In genomic region chr8:11253041-11253440, GRCm38 (mm10) we compare ENCODE assay signal across 15 mouse cellular contexts. TPM values are rescaled to one million over a fixed set of nuclear protein-coding genes. Genes with fewer than 3 reads are reported as not detected.
DNase-seq lines count a peak whose midpoint lies in the region; ATAC-seq lines count a peak whose summit lies in the region.
"Had no signal": no experiment of that assay in that cellular context is flagged by ENCODE, and none has a peak within 500 bp of the region (broad histone marks: within the 10 kb centered on the region; RNA-seq: fewer than 3 reads in every experiment).

No protein-coding gene starts in this region.

- peak overlapping the region; percentile 42 to 73 for H3K27ac ChIP-seq in heart, embryonic 14.5 days (replicated peaks in 1 of 2; ENCODE audit: control insufficient read depth in 1 of 2, insufficient read depth in 1 of 2, low read depth in 2 of 2, low read length in 2 of 2)
- peak overlapping the region; percentile 58 for H3K27ac ChIP-seq in kidney, embryonic 16.5 days (ENCODE audit: low read length)
- H3K27ac ChIP-seq in liver, embryonic 12.5 days = no peak overlapping the region
- H3K27ac ChIP-seq: embryonic facial prominence, embryonic 13.5 days; hindbrain, embryonic 13.5 days; left cerebral cortex, adult 2 months; liver, embryonic 13.5 days; midbrain, embryonic 12.5 days had no signal

- H3K4me2 ChIP-seq in heart, embryonic 14.5 days (ENCODE audit: low read length) = peak overlapping the region; percentile 35
- H3K4me2 ChIP-seq in kidney, embryonic 16.5 days (replicated peaks; ENCODE audit: low read depth, low read length) = no peak overlapping the region
- H3K4me2 ChIP-seq in liver, embryonic 12.5 days = no peak overlapping the region
- H3K4me2 ChIP-seq: embryonic facial prominence, embryonic 13.5 days; hindbrain, embryonic 13.5 days; liver, embryonic 13.5 days; lung, embryonic 14.5 days; midbrain, embryonic 12.5 days had no signal

- ATAC-seq in frontal cortex, adult (ENCODE audit: low TSS enrichment) = peak; percentile 92
- no peak for ATAC-seq in heart, embryonic 14.5 days (ENCODE audit: insufficient number of reproducible peaks, insufficient read depth, low FRiP score, low read depth)
- ATAC-seq in kidney, embryonic 16.5 days (ENCODE audit: low FRiP score, low TSS enrichment) = no peak
- ATAC-seq in liver, embryonic 12.5 days = no peak
- ATAC-seq: inflammation-experienced regulatory T-cells, adult 6 months had no signal

- no peaks in the 10 kb centered on the region for H3K9me3 ChIP-seq in heart, embryonic 14.5 days (ENCODE audit: control insufficient read depth, low read length)
- H3K9me3 ChIP-seq in kidney, embryonic 16.5 days (ENCODE audit: low read length) = no peaks in the 10 kb centered on the region
- H3K9me3 ChIP-seq in liver, embryonic 12.5 days (replicated peaks) = no peaks in the 10 kb centered on the region
- H3K9me3 ChIP-seq: embryonic facial prominence, embryonic 13.5 days; hindbrain, embryonic 13.5 days; liver, embryonic 13.5 days; midbrain, embryonic 12.5 days had no signal

- peaks cover 37 to 77% of the 10 kb centered on the region in 2 experiments for H3K4me1 ChIP-seq in heart, embryonic 14.5 days (ENCODE audit: control insufficient read depth in 2 of 2, insufficient read depth in 2 of 2, low read length in 2 of 2)
- H3K4me1 ChIP-seq in kidney, embryonic 16.5 days (ENCODE audit: insufficient read depth, low read length) = peaks cover 93% of the 10 kb centered on the region
- H3K4me1 ChIP-seq in liver, embryonic 12.5 days = peaks cover 4% of the 10 kb centered on the region; the same call in 1 of the 2 replicates

- no peaks in the 10 kb centered on the region for H3K27me3 ChIP-seq in heart, embryonic 14.5 days (ENCODE audit: control insufficient read depth, insufficient read depth, low read length)
- no peaks in the 10 kb centered on the region for H3K27me3 ChIP-seq in kidney, embryonic 16.5 days (ENCODE audit: insufficient read depth, low read length)
- H3K27me3 ChIP-seq in liver, embryonic 12.5 days (replicated peaks) = peaks cover 6% of the 10 kb centered on the region; the same call in 1 of the 2 replicates
- H3K27me3 ChIP-seq: embryonic facial prominence, embryonic 13.5 days; hindbrain, embryonic 13.5 days; liver, embryonic 13.5 days; midbrain, embryonic 12.5 days had no signal

- DNase-seq in frontal cortex, postnatal 36 days (ENCODE audit: low spot score in 2 of 2) = no peak
- DNase-seq in heart, postnatal 10 days = no peak
- no peak for DNase-seq in kidney, adult 8-10 months
- DNase-seq in brain, adult 2 months (ENCODE audit: low read depth, low spot score) = peak; percentile 70

- intact Hi-C loops in heart, postnatal 10 days (cut with DNase I) = loop anchor here (1.0 kb wide), 2 partner anchors 139 to 168 kb away; no protein-coding TSS in a partner anchor

- no peaks in the 10 kb centered on the region for H3K36me3 ChIP-seq in heart, embryonic 14.5 days (ENCODE audit: control insufficient read depth, insufficient read depth, low read length)
- no peaks in the 10 kb centered on the region for H3K36me3 ChIP-seq in kidney, embryonic 16.5 days (ENCODE audit: insufficient read depth, low read length)
- no peaks in the 10 kb centered on the region for H3K36me3 ChIP-seq in liver, embryonic 12.5 days
- H3K36me3 ChIP-seq: embryonic facial prominence, embryonic 13.5 days; hindbrain, embryonic 13.5 days; liver, embryonic 13.5 days; midbrain, embryonic 12.5 days had no signal

- no peak overlapping the region for H3K4me3 ChIP-seq in heart, embryonic 14.5 days (ENCODE audit: control insufficient read depth in 1 of 2, insufficient read depth in 1 of 2, low read depth in 1 of 2, low read length in 2 of 2)
- no peak overlapping the region for H3K4me3 ChIP-seq in kidney, embryonic 16.5 days (ENCODE audit: low read length)
- H3K4me3 ChIP-seq in liver, embryonic 12.5 days = no peak overlapping the region
- H3K4me3 ChIP-seq: embryonic facial prominence, embryonic 13.5 days; hindbrain, embryonic 13.5 days; left cerebral cortex, adult 2 months; liver, embryonic 13.5 days; midbrain, embryonic 12.5 days had no signal

- peak overlapping the region; percentile 1; the same call in 1 of the 2 replicates for H3K9ac ChIP-seq in heart, embryonic 14.5 days (ENCODE audit: low read length)
- peak overlapping the region; percentile 8; the same call in 1 of the 2 replicates for H3K9ac ChIP-seq in kidney, embryonic 16.5 days (replicated peaks; ENCODE audit: low read length)
- no peak overlapping the region for H3K9ac ChIP-seq in liver, embryonic 12.5 days
- H3K9ac ChIP-seq: embryonic facial prominence, embryonic 13.5 days; hindbrain, embryonic 13.5 days; liver, embryonic 13.5 days; lung, embryonic 14.5 days; midbrain, embryonic 12.5 days had no signal

- WGBS in heart, embryonic 14.5 days = 70% methylated on average over 10 of the region's 10 CpGs
- WGBS in kidney, embryonic 16.5 days = 72% methylated on average over 10 of the region's 10 CpGs
- WGBS in liver, embryonic 12.5 days (ENCODE audit: insufficient replicate concordance) = 72% methylated on average over 10 of the region's 10 CpGs

RNA-seq across cellular contexts. Expression of gene Col4a2, which starts 59.6 kb away (rescaled TPM):
- 77.7 and 80.3 TPM in 2 replicates for polyA plus RNA-seq in heart, embryonic 14.5 days (2014; fragmentation: Nextera tagmentation; extraction: Ambion mirVana)
- 100 to 1,000 TPM; 697 to 713 TPM for total RNA-seq in heart, postnatal 10 days (2021)
- polyA plus RNA-seq in kidney, embryonic 16.5 days (2015; fragmentation: Nextera tagmentation; extraction: Ambion mirVana) = 121 and 126 TPM in 2 replicates
- 11.8 and 12.0 TPM in 2 replicates for polyA plus RNA-seq in liver, embryonic 12.5 days (2016; fragmentation: Nextera tagmentation; extraction: Ambion mirVana)
- polyA plus RNA-seq: inflammation-experienced regulatory T-cells, adult 6 months had no signal

RNA-seq across cellular contexts. Expression of gene Col4a1, which starts 59.6 kb away (rescaled TPM):
- polyA plus RNA-seq in heart, embryonic 14.5 days (2014; fragmentation: Nextera tagmentation; extraction: Ambion mirVana) = 250 and 253 TPM in 2 replicates
- total RNA-seq in heart, postnatal 10 days (2021) = 1,000 to 10,000 TPM; 1,260 to 1,378 TPM
- 382 and 440 TPM in 2 replicates for polyA plus RNA-seq in kidney, embryonic 16.5 days (2015; fragmentation: Nextera tagmentation; extraction: Ambion mirVana)
- polyA plus RNA-seq in liver, embryonic 12.5 days (2016; fragmentation: Nextera tagmentation; extraction: Ambion mirVana) = 28.9 and 30.9 TPM in 2 replicates
